Mouse (Mus musculus) liver, adult (tissue): ENCODE data around the gene Mctp1.

Experiments used
- GATA4 ChIP-seq: IDR thresholded peaks from 2 replicates; pipeline ENCODE4 v1.6.1; 2014; ENCODE audit warnings: mild to moderate bottlenecking, low read length; ENCODE audit not compliant: insufficient replicate concordance

Mctp1 gene

GRCm38 (mm10) chr13:76681286-76681685, 297.0 kb downstream of the Mctp1 start:
- no peak for TF ChIP-seq GATA4

GRCm38 (mm10) chr13:76689349-76689748, 305.0 kb downstream of the Mctp1 start:
- no peak for TF ChIP-seq GATA4

- TF ChIP-seq GATA4: no peak
These were observed 305.8 kb downstream of the Mctp1 start for GRCm38 (mm10) chr13:76690143-76690542.

GRCm38 (mm10) chr13:76690697-76691096, 306.4 kb downstream of the Mctp1 start:
- TF ChIP-seq GATA4: no peak

- TF ChIP-seq GATA4: no peak
These were observed 349.7 kb downstream of the Mctp1 start for GRCm38 (mm10) chr13:76734013-76734412.

- no peak for TF ChIP-seq GATA4
These were observed 366.5 kb downstream of the Mctp1 start for GRCm38 (mm10) chr13:76750663-76751429.

- TF ChIP-seq GATA4: no peak
These were observed 375.6 kb downstream of the Mctp1 start for GRCm38 (mm10) chr13:76759832-76760490.

- no peak for TF ChIP-seq GATA4
These were observed 415.3 kb downstream of the Mctp1 start for GRCm38 (mm10) chr13:76799662-76800061.

GRCm38 (mm10) chr13:76801126-76801632, 416.8 kb downstream of the Mctp1 start:
- TF ChIP-seq GATA4: no peak

GRCm38 (mm10) chr13:76802051-76802728, 417.9 kb downstream of the Mctp1 start:
- TF ChIP-seq GATA4: no peak

GRCm38 (mm10) chr13:76802926-76803325, 418.6 kb downstream of the Mctp1 start:
- TF ChIP-seq GATA4: no peak

- no peak for TF ChIP-seq GATA4
These were observed 419.5 kb downstream of the Mctp1 start for GRCm38 (mm10) chr13:76803799-76804198.

GRCm38 (mm10) chr13:76808871-76809390, 424.6 kb downstream of the Mctp1 start:
- no peak for TF ChIP-seq GATA4

GRCm38 (mm10) chr13:76809802-76810201, 425.5 kb downstream of the Mctp1 start:
- TF ChIP-seq GATA4: no peak

GRCm38 (mm10) chr13:76810496-76810939, 426.2 kb downstream of the Mctp1 start:
- no peak for TF ChIP-seq GATA4
